Mouse (Mus musculus) small intestine, adult 2 months (tissue): ENCODE measurements around the gene Rims1. TPM values are rescaled to one million over a fixed set of nuclear protein-coding genes. Genes with fewer than 3 reads are reported as not detected.

ENCODE experiments used
- H3K27ac ChIP-seq: fragments of 200-500 bp; 2 replicates; pipeline ENCODE4 v1.5.1; 2012; ENCODE audit warnings: low read depth, low read length, control low read depth, inconsistent platforms; ENCODE audit not compliant: insufficient read depth
- H3K27me3 ChIP-seq: fragments of 200-500 bp; 2 replicates; pipeline ENCODE4 v1.6.1; 2012; ENCODE audit warnings: mild to moderate bottlenecking, moderate library complexity, low read length, inconsistent platforms; ENCODE audit not compliant: control insufficient read depth, insufficient read depth
- H3K36me3 ChIP-seq: fragments of 200-500 bp; 2 replicates; pipeline ENCODE4 v1.6.1; 2012; ENCODE audit warnings: mild to moderate bottlenecking, low read length, control low read depth, inconsistent platforms; ENCODE audit not compliant: control insufficient read depth, insufficient read depth
- H3K4me1 ChIP-seq: fragments of 200-500 bp; 2 replicates; pipeline ENCODE4 v1.6.1; 2012; ENCODE audit warnings: low read length, inconsistent platforms, mixed read lengths; ENCODE audit not compliant: control insufficient read depth, insufficient read depth, insufficient read length
- H3K4me3 ChIP-seq: fragments of 200-500 bp; 2 replicates; pipeline ENCODE4 v1.5.1; 2012; ENCODE audit warnings: low read depth, mild to moderate bottlenecking, control low read depth, inconsistent platforms, low read length, moderate library complexity
- CTCF ChIP-seq: fragments of 200-500 bp; IDR thresholded peaks from 2 replicates; pipeline ENCODE4 v1.5.1; 2012; ENCODE audit warnings: low read depth, mild to moderate bottlenecking, control low read depth, inconsistent platforms, low read length, moderate library complexity, mixed read lengths; ENCODE audit not compliant: insufficient replicate concordance, insufficient read length; ENCODE audit errors: extremely low read depth
- POLR2A ChIP-seq: fragments of 200-500 bp; IDR thresholded peaks from 2 replicates; pipeline ENCODE4 v1.6.1; 2012; ENCODE audit warnings: low read depth, mild to moderate bottlenecking, control low read depth, inconsistent platforms, low read length, moderate library complexity
- WGBS: fragments of 180-500 bp; shearing (Covaris S2); methylation state at CpG from one replicate; pipeline ENCODE4 v1.1.7; 2018; 5-methylcytosine and 5-hydroxymethylcytosine counted together
- polyA plus RNA-seq: library from polyadenylated mRNA; depleted of rRNA; stranded (reverse); fragments of >200 nt; gene quantifications from 2 replicates; pipeline ENCODE4 v1.2.3, GENCODE M21; 2012

Gene Rims1
- polyA plus RNA-seq, 1 experiment, result 0.68 TPM

- 37% methylated on average over 5 of the region's 5 CpGs for WGBS
- no peak for TF ChIP-seq POLR2A
- TF ChIP-seq CTCF, result no peak
- Histone ChIP-seq H3K4me1 (no peaks in the 10 kb centered on the region), H3K36me3 (no peaks in the 10 kb centered on the region), H3K27me3 (no peaks in the 10 kb centered on the region), H3K27ac (no peak overlapping the region), H3K4me3 (no peak overlapping the region)
These were observed 8.7 kb downstream of the Rims1 start for GRCm38 (mm10) chr1:22797091-22797490.

- no peak overlapping the region for H3K4me3 ChIP-seq
- H3K27me3 ChIP-seq, result no peaks in the 10 kb centered on the region
- WGBS, result 43% methylated on average over 7 of the region's 7 CpGs
- H3K36me3 ChIP-seq, result no peaks in the 10 kb centered on the region
- H3K27ac ChIP-seq, result no peak overlapping the region
- H3K4me1 ChIP-seq, result no peaks in the 10 kb centered on the region
- TF ChIP-seq POLR2A, result no peak
- no peak for TF ChIP-seq CTCF
These were observed 16.3 kb downstream of the Rims1 start for GRCm38 (mm10) chr1:22789391-22789909.

- WGBS, result 92% methylated on average over 5 of the region's 5 CpGs
- Histone ChIP-seq H3K4me1 (no peaks in the 10 kb centered on the region), H3K27ac (no peak overlapping the region), H3K4me3 (no peak overlapping the region), H3K27me3 (no peaks in the 10 kb centered on the region), H3K36me3 (no peaks in the 10 kb centered on the region)
- TF ChIP-seq CTCF (no peak), POLR2A (no peak)
These were observed 18.2 kb downstream of the Rims1 start for GRCm38 (mm10) chr1:22787616-22788015.

GRCm38 (mm10) chr1:22770530-22771254 lies 35.1 kb downstream of the Rims1 start:
- H3K27ac ChIP-seq, result no peak overlapping the region
- 72% methylated on average over 7 of the region's 7 CpGs for WGBS
- H3K4me3 ChIP-seq, result no peak overlapping the region
- H3K4me1 ChIP-seq, result no peaks in the 10 kb centered on the region
- TF ChIP-seq CTCF, result no peak
- no peak for TF ChIP-seq POLR2A
- no peaks in the 10 kb centered on the region for H3K36me3 ChIP-seq
- no peaks in the 10 kb centered on the region for H3K27me3 ChIP-seq

- Histone ChIP-seq H3K36me3 (no peaks in the 10 kb centered on the region), H3K27ac (no peak overlapping the region), H3K27me3 (no peaks in the 10 kb centered on the region), H3K4me1 (no peaks in the 10 kb centered on the region), H3K4me3 (no peak overlapping the region)
- 77% methylated on average over 4 of the region's 4 CpGs for WGBS
- TF ChIP-seq CTCF, result no peak
- no peak for TF ChIP-seq POLR2A
These were observed 42.4 kb downstream of the Rims1 start for GRCm38 (mm10) chr1:22763376-22763775.

- 89% methylated on average over 5 of the region's 5 CpGs for WGBS
- H3K36me3 ChIP-seq, result no peaks in the 10 kb centered on the region
- TF ChIP-seq POLR2A (no peak), CTCF (no peak)
- no peaks in the 10 kb centered on the region for H3K4me1 ChIP-seq
- H3K27me3 ChIP-seq, result no peaks in the 10 kb centered on the region
- no peak overlapping the region for H3K27ac ChIP-seq
- H3K4me3 ChIP-seq, result no peak overlapping the region
These were observed 43.0 kb downstream of the Rims1 start for GRCm38 (mm10) chr1:22762780-22763179.

- Histone ChIP-seq H3K36me3 (no peaks in the 10 kb centered on the region), H3K4me1 (no peaks in the 10 kb centered on the region), H3K4me3 (no peak overlapping the region), H3K27me3 (no peaks in the 10 kb centered on the region), H3K27ac (no peak overlapping the region)
- TF ChIP-seq POLR2A (no peak), CTCF (no peak)
- WGBS, result 43% methylated on average over 2 of the region's 2 CpGs
These were observed 55.3 kb downstream of the Rims1 start for GRCm38 (mm10) chr1:22750536-22750935.
